In genomic region chr8:109436830-109437567, GRCm38 (mm10) we compare ENCODE assay signal across 8 mouse cellular contexts. TPM values are rescaled to one million over a fixed set of nuclear protein-coding genes. Genes with fewer than 3 reads are reported as not detected.
DNase-seq lines count a peak whose midpoint lies in the region; ATAC-seq and TF ChIP-seq lines count a peak whose summit lies in the region.

No protein-coding gene starts in this region.

- H3K9me3 ChIP-seq in hindbrain, embryonic 11.5 days (ENCODE audit: control insufficient read depth, low read length) = no peaks in the 10 kb centered on the region
- H3K9me3 ChIP-seq in lung, postnatal 0 days (ENCODE audit: low read length) = no peaks in the 10 kb centered on the region
- no peaks in the 10 kb centered on the region for H3K9me3 ChIP-seq in stomach, embryonic 16.5 days (replicated peaks; ENCODE audit: control insufficient read depth, low read length)

- WGBS in hindbrain, embryonic 11.5 days = 38% methylated on average over 19 of the region's 19 CpGs
- 45% methylated on average over 19 of the region's 19 CpGs for WGBS in lung, postnatal 0 days
- 48% methylated on average over 19 of the region's 19 CpGs for WGBS in stomach, embryonic 16.5 days

- no peak overlapping the region for H3K9ac ChIP-seq in hindbrain, embryonic 11.5 days (ENCODE audit: low read depth, low read length)
- no peak overlapping the region for H3K9ac ChIP-seq in lung, postnatal 0 days (replicated peaks; ENCODE audit: low read depth)
- H3K9ac ChIP-seq in stomach, embryonic 16.5 days (ENCODE audit: low read length) = no peak overlapping the region

- TF ChIP-seq CTCF in lung, postnatal 0 days (IDR thresholded peaks at IDR 0.05) = no peak

- peak; percentile 87 for ATAC-seq in hindbrain, embryonic 11.5 days (ENCODE audit: low FRiP score)
- no peak for ATAC-seq in lung, postnatal 0 days
- no peak for ATAC-seq in stomach, embryonic 16.5 days (ENCODE audit: insufficient read depth, low FRiP score)

- no peaks in the 10 kb centered on the region for H3K27me3 ChIP-seq in hindbrain, embryonic 11.5 days (ENCODE audit: control insufficient read depth, insufficient read depth, low read length)
- H3K27me3 ChIP-seq in lung, postnatal 0 days (replicated peaks; ENCODE audit: insufficient read depth, low read length) = no peaks in the 10 kb centered on the region
- H3K27me3 ChIP-seq in stomach, embryonic 16.5 days (ENCODE audit: control insufficient read depth, insufficient read depth, low read length) = no peaks in the 10 kb centered on the region

- H3K4me2 ChIP-seq in hindbrain, embryonic 11.5 days (replicated peaks; ENCODE audit: low read depth, low read length) = peak overlapping the region; percentile 18; the same call in 1 of the 2 replicates
- H3K4me2 ChIP-seq in lung, postnatal 0 days (replicated peaks; ENCODE audit: low read depth, low read length) = peak overlapping the region; percentile 43
- H3K4me2 ChIP-seq in stomach, embryonic 16.5 days (ENCODE audit: low read depth, low read length) = peak overlapping the region; percentile 44

- H3K4me3 ChIP-seq in hindbrain, embryonic 11.5 days (ENCODE audit: low read depth, low read length) = no peak overlapping the region
- H3K4me3 ChIP-seq in lung, postnatal 0 days (ENCODE audit: low read depth, low read length) = peak overlapping the region; percentile 12; the same call in 1 of the 2 replicates
- H3K4me3 ChIP-seq in stomach, embryonic 16.5 days (replicated peaks; ENCODE audit: low read length) = no peak overlapping the region; the same call in 1 of the 2 replicates

- H3K27ac ChIP-seq in hindbrain, embryonic 11.5 days (ENCODE audit: low read depth, low read length) = peak overlapping the region; percentile 65
- H3K27ac ChIP-seq in lung, postnatal 0 days (ENCODE audit: low read length) = no peak overlapping the region
- no peak overlapping the region for H3K27ac ChIP-seq in stomach, embryonic 16.5 days (ENCODE audit: low read length)

- no peaks in the 10 kb centered on the region; the same call in 1 of the 2 replicates for H3K4me1 ChIP-seq in hindbrain, embryonic 11.5 days (replicated peaks; ENCODE audit: control insufficient read depth, insufficient read depth, low read length)
- no peaks in the 10 kb centered on the region for H3K4me1 ChIP-seq in lung, postnatal 0 days (ENCODE audit: insufficient read depth, low read depth, low read length)
- no peaks in the 10 kb centered on the region for H3K4me1 ChIP-seq in stomach, embryonic 16.5 days (ENCODE audit: control insufficient read depth, insufficient read depth, low read length)

- no peaks in the 10 kb centered on the region for H3K36me3 ChIP-seq in hindbrain, embryonic 11.5 days (ENCODE audit: control insufficient read depth, insufficient read depth, low read length)
- H3K36me3 ChIP-seq in lung, postnatal 0 days (ENCODE audit: insufficient read depth, low read length) = no peaks in the 10 kb centered on the region
- H3K36me3 ChIP-seq in stomach, embryonic 16.5 days (ENCODE audit: control insufficient read depth, insufficient read depth, low read length) = no peaks in the 10 kb centered on the region

- TF ChIP-seq EP300 in lung, postnatal 0 days (IDR thresholded peaks at IDR 0.05) = no peak

- peak; percentile 21 for DNase-seq in adrenal gland, postnatal 14 days
- DNase-seq in adrenal gland, adult 8-10 months = no peak
- peak; percentile 12 to 32 for DNase-seq in right cerebral cortex, adult 2 months (ENCODE audit: low spot score in 2 of 2)
- no peak for DNase-seq in right cerebral cortex, adult 18-20 months
- peak; percentile 82 for DNase-seq in hindbrain, embryonic 11.5 days (ENCODE audit: low spot score)
- DNase-seq in lung, postnatal 0 days (ENCODE audit: low spot score) = peak; percentile 54
- DNase-seq in adrenal gland, postnatal 25 days = no peak

RNA-seq across cellular contexts. Expression of gene Pmfbp1, which starts 56.8 kb away (rescaled TPM):
- not detected in 2 replicates for total RNA-seq in adrenal gland, postnatal 14 days (2021)
- not detected for total RNA-seq in adrenal gland, adult 8-10 months (2022)
- 2.9 and 4.7 TPM in 2 replicates for polyA plus RNA-seq in hindbrain, embryonic 11.5 days (2014; fragmentation: Nextera tagmentation; extraction: Ambion mirVana)
- not detected in 2 replicates for polyA plus RNA-seq in lung, postnatal 0 days (2015; fragmentation: Nextera tagmentation; extraction: Ambion mirVana)
- polyA plus RNA-seq in stomach, embryonic 16.5 days (2015; fragmentation: Nextera tagmentation; extraction: Ambion mirVana) = not detected in 2 replicates
- total RNA-seq in adrenal gland, postnatal 25 days (2021) = not detected in 2 replicates

Comparison
In these comparisons a context has a peak if more than half of its experiments do, and no peak if none do; other contexts are left out.
1. DNase-seq: peak in adrenal gland, postnatal 14 days (single experiment), right cerebral cortex, adult 2 months (2 of 2), hindbrain, embryonic 11.5 days (single experiment) and lung, postnatal 0 days (single experiment); none in adrenal gland, adult 8-10 months (single experiment), right cerebral cortex, adult 18-20 months (single experiment) and adrenal gland, postnatal 25 days (single experiment).
2. Peak in every context shown above with its lines, with median percentiles within 50 percentile points of each other: H3K4me2 ChIP-seq.